Mouse (Mus musculus): ENCODE data around the gene Gm5916.

Gm5916 gene

DNA sequence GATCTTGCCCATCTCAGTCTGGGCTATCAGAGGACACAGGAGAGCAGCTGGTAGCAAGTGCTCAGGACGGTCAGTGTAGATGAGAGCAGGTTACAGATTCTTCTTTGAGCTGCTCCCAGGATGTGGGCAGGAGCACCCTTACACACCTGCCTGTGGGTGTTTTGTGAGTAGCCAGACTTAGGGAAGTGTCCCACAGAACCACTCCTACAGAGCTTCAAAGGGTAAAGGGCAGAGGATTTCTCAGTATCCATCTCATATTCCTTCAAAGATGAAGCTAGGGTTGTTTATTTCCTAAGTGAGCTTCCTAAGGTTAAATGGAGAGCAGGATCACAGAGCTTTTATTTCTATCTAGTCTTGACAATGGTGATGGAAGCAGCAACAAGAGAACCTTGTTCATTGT is at the start of gene Gm5916:
Gene Gm5916, minus strand, starts transcription at position 101 of the 400 bp plus-strand sequence.
- no peaks in the 10 kb centered on the region for H3K27me3 ChIP-seq (ENCODE audit: control insufficient read depth, insufficient read depth, low read length, poor library complexity, severe bottlenecking)
- DNase-seq (ENCODE audit: low read depth, low spot score): no peak

More for the DNA sequence above, at the start of gene Gm5916:
- no peaks in the 10 kb centered on the region for H3K36me3 ChIP-seq (ENCODE audit: control insufficient read depth, insufficient read depth, low read length, poor library complexity, severe bottlenecking)
